In the genomic region with DNA sequence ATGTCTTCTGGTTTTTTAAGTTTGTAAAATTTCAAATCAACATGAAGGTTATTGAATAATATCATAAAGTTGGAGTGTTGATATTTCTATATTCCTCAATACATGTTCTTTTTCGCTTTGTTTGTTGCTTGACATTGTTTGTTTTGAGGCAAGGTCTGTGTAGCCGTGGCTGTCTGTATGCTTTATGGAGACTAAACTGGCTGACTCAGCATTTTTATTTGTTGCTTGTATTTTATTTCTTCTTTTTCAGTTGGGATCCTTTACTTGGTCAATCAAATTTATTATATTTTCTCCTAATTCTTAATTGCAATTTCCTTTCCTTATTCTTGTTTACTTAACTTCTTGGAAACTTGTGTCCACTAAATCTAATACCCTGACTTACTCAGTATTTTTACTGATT, we compare ENCODE assay signal across 31 mouse cellular contexts.
"Had no signal": no experiment of that assay in that cellular context is flagged by ENCODE, and none has a peak within 500 bp of the region (broad histone marks: within the 10 kb centered on the region; RNA-seq: fewer than 3 reads in every experiment).

No protein-coding gene starts in this region.

- H3K27me3 ChIP-seq: heart, embryonic 12.5 days; heart, embryonic 13.5 days; heart, embryonic 15.5 days; hindbrain, embryonic 12.5 days; hindbrain, embryonic 13.5 days; hindbrain, embryonic 15.5 days; intestine, embryonic 15.5 days; kidney, embryonic 15.5 days had no signal

- H3K9ac ChIP-seq: heart, embryonic 12.5 days; heart, embryonic 13.5 days; heart, embryonic 15.5 days; hindbrain, embryonic 12.5 days; hindbrain, embryonic 13.5 days; hindbrain, embryonic 14.5 days; hindbrain, embryonic 15.5 days; intestine, embryonic 15.5 days; kidney, embryonic 15.5 days had no signal

- H3K9me3 ChIP-seq: heart, embryonic 12.5 days; heart, embryonic 13.5 days; heart, embryonic 15.5 days; hindbrain, embryonic 10.5 days; hindbrain, embryonic 12.5 days; hindbrain, embryonic 13.5 days; hindbrain, embryonic 15.5 days; intestine, embryonic 15.5 days; kidney, embryonic 15.5 days had no signal

- DNase-seq: heart, postnatal 10 days; heart, postnatal 14 days; heart, postnatal 36 days; heart, postnatal 4 days; kidney, adult 11 months; kidney, adult 18-20 months; kidney, adult 2 months; kidney, adult 8-10 months; kidney, adult 9 months; kidney, postnatal 10 days; kidney, postnatal 14 days; kidney, postnatal 25 days; kidney, postnatal 36 days; kidney, postnatal 4 days; layer of hippocampus, adult 9-11 months; layer of hippocampus, postnatal 36 days had no signal

- H3K27ac ChIP-seq: heart, embryonic 13.5 days; heart, embryonic 15.5 days; hindbrain, embryonic 10.5 days; hindbrain, embryonic 12.5 days; hindbrain, embryonic 13.5 days; hindbrain, embryonic 14.5 days; hindbrain, embryonic 15.5 days; hindbrain, postnatal 0 days; intestine, embryonic 15.5 days; kidney, embryonic 15.5 days; kidney, postnatal 0 days; layer of hippocampus, adult 2 months; left cerebral cortex, adult 2 months had no signal

- H3K36me3 ChIP-seq: heart, embryonic 12.5 days; heart, embryonic 13.5 days; heart, embryonic 15.5 days; hindbrain, embryonic 10.5 days; hindbrain, embryonic 12.5 days; hindbrain, embryonic 13.5 days; hindbrain, embryonic 15.5 days; intestine, embryonic 15.5 days; kidney, embryonic 15.5 days had no signal

- H3K4me1 ChIP-seq: heart, embryonic 12.5 days; heart, embryonic 13.5 days; heart, embryonic 15.5 days; hindbrain, embryonic 10.5 days; hindbrain, embryonic 12.5 days; hindbrain, embryonic 13.5 days; hindbrain, embryonic 15.5 days; intestine, embryonic 15.5 days; kidney, embryonic 15.5 days had no signal

- H3K4me2 ChIP-seq: heart, embryonic 11.5 days; heart, embryonic 12.5 days; heart, embryonic 13.5 days; heart, embryonic 15.5 days; hindbrain, embryonic 12.5 days; hindbrain, embryonic 13.5 days; hindbrain, embryonic 14.5 days; hindbrain, embryonic 15.5 days; intestine, embryonic 15.5 days; kidney, embryonic 15.5 days had no signal

- H3K4me3 ChIP-seq: heart, embryonic 12.5 days; heart, embryonic 13.5 days; heart, embryonic 15.5 days; hindbrain, embryonic 10.5 days; hindbrain, embryonic 12.5 days; hindbrain, embryonic 13.5 days; hindbrain, embryonic 15.5 days; intestine, embryonic 15.5 days; kidney, embryonic 15.5 days; layer of hippocampus, adult 2 months; left cerebral cortex, adult 2 months had no signal
